Mouse (Mus musculus) R1 (cell line): ENCODE results near the gene Gm43517.

ENCODE experiments used
- DNase-seq: peaks from one replicate; pipeline ENCODE4 v3.0.0-alpha.2; 2018; ENCODE audit warnings: low read depth, low spot score

The Gm43517 gene

GRCm38 (mm10) chr12:49385631-49385990, 637 bp downstream of the Gm43517 start:
- DNase-seq = no peak

- no peak for DNase-seq
Measured at GRCm38 (mm10) chr12:49386081-49386805, 1.3 kb downstream of the Gm43517 start.

DNA sequence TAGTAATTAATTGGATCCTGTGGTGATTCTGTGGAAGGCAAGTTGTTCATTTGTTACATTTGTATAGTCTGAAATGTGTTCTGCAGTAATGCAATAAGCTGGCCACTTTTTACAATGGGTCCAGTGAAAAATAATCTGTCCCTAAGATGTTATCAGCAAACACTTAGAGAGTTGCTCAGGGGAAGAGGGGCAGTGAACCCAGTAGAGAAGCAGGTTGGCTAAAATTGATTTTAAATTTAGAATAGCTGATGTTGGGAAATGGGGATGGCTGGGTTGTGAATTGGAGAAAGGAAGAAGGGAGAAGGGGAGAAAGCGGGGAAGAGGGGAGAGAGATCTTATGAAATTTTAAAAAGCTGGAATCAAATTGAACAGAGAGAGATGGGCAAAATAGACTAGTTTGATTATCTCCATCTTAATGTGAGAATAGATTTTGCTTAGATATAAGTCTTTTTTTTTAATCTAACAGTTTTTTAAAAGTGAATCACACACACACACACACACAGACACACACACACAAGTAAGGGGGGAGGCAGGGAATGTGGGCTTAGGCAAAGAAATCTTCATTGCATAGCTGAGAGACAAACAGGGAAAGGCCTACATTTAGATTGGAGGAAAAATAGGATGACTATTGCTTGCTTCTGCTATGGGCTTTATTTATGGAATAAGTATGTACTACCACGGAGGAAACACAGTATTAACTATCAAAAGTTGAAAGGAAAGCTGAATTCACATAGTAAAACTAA, 3.1 kb downstream of the Gm43517 start:
- DNase-seq = no peak

GRCm38 (mm10) chr12:49389666-49390065, 4.7 kb downstream of the Gm43517 start:
- no peak for DNase-seq

DNA sequence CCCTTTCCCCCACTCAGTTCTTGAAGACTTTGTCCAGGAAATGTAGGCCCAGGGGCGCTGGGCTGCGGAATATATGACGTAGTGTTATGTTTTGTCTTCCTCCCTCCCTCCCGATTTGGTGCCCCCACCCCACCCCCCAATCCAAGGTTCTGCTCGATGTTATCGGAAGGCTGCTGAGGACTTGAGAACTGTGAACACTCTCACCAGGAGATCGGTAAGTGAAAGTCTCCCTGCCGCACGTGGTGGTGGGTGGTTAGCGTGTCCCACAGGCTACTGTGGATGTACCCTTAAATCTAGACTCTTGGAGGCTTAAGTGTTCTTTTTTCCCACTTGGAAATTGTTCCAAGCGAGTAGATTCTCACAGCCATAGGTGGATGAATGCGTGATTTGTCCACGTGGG, 5.3 kb downstream of the Gm43517 start:
- DNase-seq = no peak

- peak; percentile 18 for DNase-seq
Measured at GRCm38 (mm10) chr12:49390926-49391304, 5.9 kb downstream of the Gm43517 start.

DNA sequence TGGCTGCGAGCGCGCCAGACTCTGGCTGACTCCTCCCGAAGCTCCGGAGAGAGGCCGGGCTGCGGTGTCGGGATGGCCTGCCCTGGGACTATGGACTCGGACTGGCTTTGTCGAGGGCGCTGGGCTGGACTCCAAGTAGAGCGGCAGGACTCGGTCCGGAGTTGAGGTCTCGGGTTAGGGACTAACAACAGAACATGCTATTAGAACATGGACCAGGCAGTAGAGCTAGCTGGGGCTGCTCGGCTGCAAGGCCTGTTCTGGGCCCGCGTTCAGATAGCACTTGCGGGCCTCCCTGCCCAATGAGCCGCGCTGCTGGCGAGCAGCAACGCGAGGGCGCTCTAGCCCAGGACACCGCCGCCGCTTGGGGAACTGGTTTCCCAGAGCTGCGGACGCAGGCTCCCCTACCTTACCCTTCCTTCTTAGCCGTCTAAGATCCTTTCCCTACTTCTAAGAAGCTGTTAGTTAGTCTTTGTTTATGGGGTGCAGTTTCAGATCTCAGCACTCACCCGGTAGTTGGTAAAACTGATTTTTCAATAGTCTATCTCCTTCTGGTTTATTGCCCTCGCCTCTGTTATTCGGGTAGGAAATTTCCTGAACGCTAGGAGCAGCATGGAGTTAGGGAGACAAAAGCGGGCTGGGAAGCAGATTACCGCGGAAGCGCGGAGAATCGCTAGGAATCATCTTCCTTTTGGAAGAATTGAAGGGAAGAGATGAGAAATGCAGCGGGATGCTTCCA, 6.5 kb downstream of the Gm43517 start:
- peak; percentile 75 for DNase-seq

DNA sequence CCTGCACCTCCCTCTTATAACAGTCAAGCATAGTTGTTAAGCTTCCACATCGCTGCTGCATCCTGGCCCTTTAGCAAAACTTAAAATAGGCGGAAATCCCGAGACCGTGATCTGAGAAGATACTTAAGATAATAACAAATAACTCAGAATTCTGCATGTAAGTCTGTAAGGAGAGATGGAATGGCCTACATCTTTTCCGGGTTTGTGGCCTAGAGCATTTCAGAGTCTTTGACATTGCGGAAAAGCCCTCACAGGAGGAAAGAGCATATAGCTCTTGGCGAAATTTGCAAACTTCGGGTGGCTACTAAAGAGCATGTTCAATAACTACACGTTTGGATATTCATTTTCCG, 7.0 kb downstream of the Gm43517 start:
- DNase-seq = no peak

DNA sequence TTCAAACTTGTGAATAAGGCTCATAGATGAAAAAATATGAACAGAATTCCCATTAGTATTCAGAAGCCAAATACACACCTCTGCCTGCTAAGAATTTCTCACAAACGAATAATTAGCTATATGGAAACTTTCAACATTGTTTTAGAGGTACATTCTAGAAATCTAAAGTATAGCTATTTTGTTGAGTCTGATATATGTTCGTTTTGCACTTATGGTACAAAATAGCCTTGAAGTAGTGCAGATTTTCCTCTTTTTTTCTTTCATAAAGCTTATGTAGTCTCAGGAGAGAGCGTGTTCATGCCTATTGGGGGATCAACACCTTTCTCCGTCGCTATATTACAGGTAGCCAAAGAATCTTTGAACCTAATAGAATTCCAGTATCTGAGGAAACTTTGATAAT, 7.9 kb downstream of the Gm43517 start:
- DNase-seq = no peak

DNA sequence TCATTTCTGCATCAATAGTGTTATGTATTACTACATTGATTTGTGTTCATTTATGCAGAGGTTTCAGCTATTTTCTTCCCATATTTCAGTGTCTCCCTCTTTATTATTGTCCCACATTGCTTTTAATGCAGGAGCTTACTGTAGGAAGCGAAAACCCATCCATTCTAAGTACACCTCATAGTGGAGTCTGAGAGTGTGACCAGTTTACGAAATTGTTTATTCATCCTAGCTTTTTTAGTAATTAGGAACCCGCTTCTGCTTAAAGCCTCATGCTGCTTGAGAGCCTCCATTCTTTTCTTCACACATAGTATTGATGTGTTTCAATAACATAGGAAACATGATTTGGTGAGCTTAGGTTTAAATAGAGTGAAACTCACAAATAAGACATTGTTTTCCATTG, 8.7 kb downstream of the Gm43517 start:
- no peak for DNase-seq

DNA sequence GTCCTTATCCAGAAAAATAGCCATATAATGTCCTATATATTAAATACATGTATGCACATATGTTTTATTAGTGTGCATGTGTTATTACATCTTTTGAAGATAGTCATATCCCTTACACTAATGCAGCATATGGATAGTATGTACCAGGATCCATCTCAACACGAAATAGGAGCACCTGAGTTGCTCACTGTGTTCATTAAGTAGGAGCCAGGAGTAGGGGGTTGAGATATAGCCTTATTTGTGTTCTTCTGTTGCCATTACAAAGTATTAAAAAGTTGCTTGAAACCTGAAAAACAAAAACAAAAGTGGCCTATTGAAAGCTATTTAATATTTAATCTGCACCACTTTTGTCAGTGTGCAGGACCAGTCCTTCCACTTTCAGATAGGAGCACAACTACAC, 9.2 kb downstream of the Gm43517 start:
- DNase-seq = no peak

GRCm38 (mm10) chr12:49394836-49395235, 9.9 kb downstream of the Gm43517 start:
- no peak for DNase-seq

DNA sequence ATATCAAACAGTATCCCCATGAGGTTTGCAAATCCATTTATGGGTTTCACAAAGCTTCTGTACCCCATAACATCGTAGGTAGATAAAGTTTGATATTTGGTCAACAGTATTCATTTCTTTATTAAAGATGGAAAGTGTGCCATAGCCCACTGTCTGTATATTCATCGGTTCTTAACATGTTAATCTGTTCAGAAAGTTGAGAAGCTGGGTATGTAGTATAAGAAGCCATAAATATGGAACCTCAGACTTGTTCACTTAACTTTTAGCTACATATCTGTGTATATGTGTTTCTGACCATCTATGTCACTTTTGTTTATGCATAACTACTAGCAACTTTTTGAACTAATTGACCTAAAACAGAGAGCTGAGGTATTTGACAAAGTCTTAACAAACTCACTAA, 11.0 kb downstream of the Gm43517 start:
- no peak for DNase-seq

DNA sequence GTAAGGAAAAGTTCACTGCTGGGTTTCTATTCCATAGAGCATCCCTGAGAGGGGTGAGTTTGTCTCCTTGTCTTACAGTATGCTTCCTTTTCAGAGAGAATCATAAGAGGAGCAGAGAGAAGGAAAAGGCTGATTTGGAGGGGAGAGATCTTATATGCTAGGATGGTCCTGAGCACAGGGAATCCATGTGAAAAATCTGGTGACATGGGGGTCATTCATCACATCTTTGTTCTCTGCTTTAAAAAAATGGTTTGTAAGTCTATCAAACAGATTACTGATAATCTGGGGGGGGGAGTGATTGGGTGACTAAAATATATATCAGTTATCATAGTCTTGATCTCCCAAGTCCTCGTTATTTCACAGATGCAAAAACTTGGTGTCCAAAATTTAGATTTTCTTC, 11.8 kb downstream of the Gm43517 start:
- no peak for DNase-seq

GRCm38 (mm10) chr12:49397443-49398162, 12.6 kb downstream of the Gm43517 start:
- DNase-seq = no peak

DNA sequence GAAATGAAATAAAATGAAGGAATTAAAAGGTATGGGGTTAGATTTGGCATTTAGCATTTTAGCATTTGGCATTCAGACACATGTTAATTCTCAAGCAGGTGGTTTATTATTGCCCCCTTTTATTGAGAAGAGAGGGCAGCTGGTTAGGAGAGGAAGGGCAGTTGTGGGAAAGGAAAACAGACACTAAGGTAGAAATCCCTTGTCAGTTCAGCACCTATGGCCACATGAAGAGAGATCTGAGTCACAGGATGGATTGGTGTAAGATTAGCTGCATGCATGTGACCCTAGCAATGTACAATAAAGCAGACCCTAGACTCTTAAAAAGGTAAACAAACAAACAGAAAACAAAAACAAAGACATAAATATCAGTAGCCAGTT, 13.2 kb downstream of the Gm43517 start:
- no peak for DNase-seq

DNA sequence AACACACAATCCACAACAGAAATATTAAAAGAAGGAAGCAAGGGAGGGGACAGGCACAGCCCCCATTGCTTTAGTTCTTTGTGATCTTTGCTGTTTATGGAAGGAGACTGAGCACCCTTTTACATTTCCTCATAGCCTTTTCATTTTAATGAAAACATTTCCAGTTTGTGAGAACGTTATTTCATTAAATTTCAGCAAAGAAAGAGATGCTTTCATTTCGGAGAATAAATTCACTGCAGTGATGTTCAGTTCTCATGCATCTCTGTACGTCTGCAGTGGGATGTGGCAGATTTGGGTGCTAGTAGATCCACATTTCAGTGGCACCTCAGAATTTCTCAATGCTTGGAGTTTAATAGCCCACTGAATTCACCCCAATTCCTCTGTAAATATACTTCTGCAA, 13.7 kb downstream of the Gm43517 start:
- no peak for DNase-seq

GRCm38 (mm10) chr12:49399611-49400010, 14.6 kb downstream of the Gm43517 start:
- no peak for DNase-seq

GRCm38 (mm10) chr12:49400036-49400852, 15.3 kb downstream of the Gm43517 start:
- peak; percentile 17 for DNase-seq

- no peak for DNase-seq
Measured at GRCm38 (mm10) chr12:49400853-49401118, 15.8 kb downstream of the Gm43517 start.

DNA sequence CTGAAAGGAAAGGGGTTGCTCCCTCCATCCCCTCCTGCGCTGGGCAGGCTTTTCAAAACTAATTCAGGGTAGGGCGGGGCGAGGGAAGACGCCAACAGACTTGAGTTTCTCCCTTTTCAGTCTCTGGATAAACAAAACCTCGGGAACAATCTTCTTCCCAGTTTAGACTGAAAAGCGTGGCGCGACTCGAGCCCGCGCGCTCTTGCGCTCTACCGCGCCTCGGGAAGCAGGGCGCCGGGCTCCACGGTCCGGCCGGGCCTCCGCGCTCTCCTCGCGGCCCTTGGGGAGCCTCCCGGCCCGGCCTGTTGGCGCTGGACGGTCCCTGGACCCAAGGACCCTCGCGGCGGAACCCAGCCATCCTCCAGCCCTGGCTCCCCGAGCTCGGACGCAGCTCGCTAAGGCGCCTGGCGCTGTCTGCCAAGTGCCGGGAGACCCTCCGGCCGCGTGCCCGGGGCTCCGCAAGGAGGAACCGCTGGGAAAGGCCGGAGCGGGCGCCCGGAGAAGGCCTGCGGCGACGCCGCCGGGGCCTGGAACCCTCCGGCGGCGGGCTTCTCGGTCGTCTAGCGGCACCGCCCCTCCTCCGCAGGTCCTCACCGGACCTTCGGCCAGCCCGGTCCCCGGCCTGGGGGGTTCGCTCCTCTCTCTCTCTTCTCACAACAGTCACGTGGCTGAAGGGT, 16.3 kb downstream of the Gm43517 start:
- peak; percentile 71 for DNase-seq
